Mouse (Mus musculus): Measurements from ENCODE around the gene Klf15.

The Klf15 gene

DNA sequence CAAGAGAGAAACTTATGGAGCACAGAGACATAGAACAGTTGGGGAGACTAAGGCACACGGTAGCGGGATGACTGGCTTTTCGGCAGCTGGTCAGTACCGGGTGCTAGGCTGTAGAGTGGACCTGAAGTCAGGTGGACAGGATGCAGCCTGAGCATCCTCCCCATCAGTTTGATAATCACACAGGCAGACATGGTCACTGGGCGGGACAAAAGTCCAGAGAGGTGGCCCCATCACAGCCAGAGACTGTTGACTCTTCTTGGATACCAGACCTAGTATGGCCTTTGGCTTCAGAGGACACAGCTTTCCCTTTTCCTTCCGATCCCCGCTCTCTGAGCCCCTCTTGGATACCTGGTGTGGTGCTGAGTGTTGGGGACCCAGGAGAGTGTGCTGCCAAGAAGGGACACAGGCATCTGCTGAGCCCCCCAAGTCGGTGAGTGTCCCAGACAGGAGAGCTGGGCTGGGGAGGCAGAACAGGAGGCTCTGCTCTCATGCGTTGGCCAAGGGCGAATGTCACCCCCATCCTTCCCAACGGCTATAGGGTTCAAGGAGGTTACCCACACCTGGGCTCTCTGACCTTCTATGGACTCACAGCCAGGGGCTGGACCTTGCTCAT, 2.8 kb downstream of the Klf15 start:
- no peak for DNase-seq (ENCODE audit: low spot score)

DNA sequence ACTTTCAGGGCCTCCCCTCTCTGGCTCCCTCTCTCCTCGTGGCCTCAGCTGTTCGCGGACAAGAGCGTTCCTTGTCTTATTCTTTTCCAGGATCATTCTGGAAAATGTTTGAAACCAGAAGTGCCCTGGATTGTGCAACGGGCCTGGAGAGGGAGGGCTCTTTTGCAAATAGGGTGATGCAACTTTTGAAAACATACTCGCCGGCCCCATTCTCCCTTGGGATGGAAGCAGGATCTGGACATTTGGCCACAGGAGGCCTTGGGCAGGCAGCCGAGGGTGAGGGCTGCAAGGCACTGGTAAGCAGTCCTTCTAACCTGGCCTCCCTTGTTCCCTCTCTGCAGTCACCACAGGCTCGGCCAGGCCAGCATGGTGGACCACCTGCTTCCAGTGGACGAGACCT, 3.7 kb downstream of the Klf15 start:
- peak; percentile 98 for DNase-seq (ENCODE audit: low spot score)

DNA sequence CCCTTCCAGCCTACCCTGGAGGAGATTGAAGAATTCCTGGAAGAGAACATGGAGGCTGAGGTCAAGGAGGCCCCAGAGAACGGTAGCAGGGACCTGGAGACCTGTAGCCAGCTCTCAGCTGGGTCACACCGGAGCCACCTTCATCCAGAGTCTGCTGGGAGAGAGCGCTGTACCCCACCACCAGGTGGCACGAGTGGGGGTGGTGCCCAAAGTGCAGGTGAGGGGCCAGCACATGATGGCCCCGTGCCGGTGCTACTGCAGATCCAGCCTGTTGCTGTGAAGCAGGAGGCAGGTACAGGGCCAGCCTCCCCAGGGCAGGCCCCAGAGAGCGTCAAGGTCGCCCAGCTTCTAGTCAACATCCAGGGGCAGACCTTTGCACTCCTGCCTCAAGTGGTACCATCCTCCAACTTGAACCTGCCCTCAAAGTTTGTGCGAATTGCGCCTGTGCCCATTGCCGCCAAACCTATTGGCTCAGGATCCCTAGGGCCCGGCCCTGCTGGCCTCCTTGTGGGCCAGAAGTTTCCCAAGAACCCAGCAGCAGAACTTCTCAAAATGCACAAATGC, 4.6 kb downstream of the Klf15 start:
- peak; percentile 47 for DNase-seq (ENCODE audit: low spot score)

DNA sequence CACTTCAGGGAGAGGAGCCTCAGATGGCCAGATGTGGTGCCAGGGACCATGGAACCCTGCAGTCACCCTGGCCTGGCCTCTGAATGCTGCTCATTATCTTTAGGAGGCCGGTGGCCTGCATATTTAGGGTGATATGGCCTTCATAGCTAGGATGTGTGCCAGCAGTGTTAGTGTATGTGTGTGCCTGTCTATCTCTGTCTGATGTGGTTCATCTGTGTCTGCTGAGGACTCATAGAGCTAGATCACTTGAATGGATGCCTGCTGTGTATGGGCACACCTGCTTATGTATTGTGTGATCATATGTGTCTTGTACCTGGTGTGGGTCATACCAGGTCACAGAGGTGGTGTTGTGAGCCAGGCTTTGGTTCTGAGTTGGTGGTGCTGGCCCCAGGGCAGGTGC, 5.8 kb downstream of the Klf15 start:
- DNase-seq (ENCODE audit: low spot score) = no peak

DNA sequence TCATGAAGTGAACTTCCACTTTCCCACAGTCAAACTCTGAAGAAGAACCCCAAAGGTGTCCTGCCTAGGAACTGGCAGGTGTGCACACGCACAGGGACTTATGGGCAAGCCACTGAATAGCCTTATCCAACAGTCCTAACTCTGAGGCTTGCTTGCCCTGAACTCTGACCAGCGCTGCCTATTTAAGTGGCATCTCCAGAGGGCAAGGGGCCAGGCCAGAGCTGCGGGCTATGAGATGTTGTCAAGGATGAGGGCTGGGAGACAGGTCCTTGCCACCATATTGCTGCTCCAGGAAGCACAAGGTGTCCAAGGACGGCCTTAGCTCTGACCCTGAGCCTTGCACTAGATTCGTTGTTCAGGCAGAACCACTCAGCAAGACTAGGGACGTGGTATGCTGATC, 6.7 kb downstream of the Klf15 start:
- DNase-seq (ENCODE audit: low spot score) = peak; percentile 36

DNA sequence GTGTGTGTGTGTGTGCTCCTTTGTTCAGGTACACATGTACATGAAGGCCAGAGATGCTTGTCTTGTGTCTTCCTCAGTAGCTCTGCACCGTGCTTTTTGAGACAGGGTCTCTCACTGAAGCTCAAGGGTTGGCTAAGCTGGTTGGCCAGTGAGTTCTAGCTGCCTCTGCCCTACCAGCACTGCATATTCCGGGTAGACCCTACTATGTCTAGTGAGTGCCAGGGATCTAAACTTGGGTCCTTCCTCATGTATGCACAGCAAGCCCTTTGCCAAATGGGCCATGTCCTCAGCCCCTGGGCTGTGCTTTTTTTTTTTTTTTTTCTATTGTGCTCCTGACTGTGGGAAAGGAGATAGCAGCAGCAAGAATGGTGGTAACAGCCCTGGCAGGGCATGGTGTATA, 7.9 kb downstream of the Klf15 start:
- no peak for DNase-seq (ENCODE audit: low spot score)

DNA sequence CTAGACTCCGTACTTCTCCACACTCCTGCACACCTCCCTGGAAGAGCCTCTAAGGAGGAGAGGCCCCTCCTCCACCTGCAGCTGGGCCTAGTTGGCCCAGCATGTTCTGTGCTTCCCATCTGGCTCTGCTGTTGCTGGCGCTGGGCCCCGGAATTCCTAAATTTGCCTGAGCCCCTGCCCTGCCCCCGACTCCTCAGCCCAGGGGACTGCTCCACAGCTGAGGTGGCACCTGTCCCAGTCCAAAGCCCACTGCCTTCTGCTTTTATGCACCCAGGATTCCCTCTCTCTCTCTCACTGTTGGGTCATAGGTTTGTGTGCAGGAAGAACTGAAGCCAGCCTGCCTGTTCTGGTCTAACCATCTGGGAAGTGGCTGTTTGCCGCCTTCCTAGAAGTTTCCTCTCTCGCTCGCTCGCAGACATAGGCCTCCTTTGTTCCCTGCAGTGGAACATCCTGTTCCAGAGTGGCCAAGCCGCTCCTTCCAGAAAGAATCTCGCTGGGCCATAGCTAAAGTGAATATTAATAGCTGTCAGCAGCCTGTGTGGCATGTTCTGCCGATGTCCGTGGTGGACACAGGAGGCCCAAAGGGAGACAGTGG, 8.7 kb downstream of the Klf15 start:
- DNase-seq (ENCODE audit: low spot score) = peak; percentile 77

DNA sequence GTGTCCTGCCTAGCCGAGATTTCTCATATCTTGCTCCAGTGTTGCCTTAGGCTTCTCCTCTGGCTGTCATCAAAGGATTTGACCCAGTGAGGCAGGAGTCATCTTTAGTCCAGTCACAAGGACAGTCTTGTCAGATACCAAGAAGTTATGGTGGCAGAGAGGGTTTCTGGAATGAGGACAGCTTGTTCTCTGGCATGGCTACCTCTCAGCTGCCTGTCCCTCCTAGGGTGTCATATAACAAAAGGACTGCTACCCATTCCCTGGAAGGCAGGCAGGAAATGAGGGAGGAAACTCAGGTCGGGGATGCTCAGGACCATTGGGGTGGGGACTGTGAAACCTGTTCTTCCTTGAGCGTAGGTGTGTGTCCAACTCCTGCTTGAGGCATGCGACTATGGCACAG, 9.7 kb downstream of the Klf15 start:
- DNase-seq (ENCODE audit: low spot score) = no peak

DNA sequence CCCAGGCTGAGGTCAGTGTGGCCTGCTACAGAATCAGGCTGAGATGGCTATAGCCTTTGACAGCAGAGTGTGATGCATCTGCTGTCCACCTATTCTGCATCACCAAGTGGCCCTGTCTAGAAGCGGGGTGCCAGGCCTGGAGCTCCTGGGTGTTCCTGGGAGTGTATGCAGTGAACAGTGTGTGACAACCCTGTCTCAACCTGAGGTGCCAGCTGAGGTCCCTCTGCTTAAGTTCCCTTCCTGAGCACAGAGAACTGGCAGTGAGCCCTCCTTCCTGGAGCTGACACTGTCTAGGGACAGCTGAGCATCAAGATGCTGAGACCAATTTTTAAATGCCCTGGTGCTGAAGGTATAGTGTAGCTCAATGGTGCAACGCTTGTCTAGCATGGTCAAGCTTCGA, 10.3 kb downstream of the Klf15 start:
- no peak for DNase-seq (ENCODE audit: low spot score)

DNA sequence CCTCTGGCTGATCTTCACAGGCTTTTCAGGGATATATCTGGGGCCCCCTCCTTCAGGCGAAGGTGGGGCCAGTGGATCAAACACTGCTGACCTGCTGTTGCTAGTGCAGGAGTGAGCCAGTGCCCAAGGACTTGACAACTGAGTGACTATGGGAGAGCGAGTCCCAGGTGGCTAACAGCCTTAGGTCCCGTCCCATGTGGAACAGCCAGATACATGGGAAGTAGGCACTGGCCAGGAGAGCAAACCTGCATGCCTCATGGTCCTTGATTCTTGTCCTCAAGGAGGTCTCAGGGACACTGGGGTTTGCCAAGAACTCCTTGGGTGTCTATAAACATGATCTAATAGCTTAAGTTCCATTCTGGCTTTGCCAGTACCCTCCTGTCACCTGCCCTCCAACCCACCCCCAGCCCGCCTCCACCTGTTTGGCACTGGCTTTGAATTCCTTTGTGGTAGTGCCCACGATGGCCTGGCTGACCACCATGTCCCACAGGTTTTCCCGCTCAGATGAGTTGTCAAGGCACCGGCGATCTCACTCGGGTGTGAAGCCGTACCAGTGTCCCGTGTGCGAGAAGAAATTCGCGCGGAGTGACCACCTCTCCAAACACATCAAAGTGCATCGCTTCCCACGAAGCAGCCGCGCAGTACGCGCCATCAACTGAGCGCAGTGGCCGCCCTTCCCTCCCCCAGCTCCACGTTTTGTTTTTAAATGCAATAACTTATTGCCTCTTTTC, 11.4 kb downstream of the Klf15 start:
- no peak for DNase-seq (ENCODE audit: low spot score)

DNA sequence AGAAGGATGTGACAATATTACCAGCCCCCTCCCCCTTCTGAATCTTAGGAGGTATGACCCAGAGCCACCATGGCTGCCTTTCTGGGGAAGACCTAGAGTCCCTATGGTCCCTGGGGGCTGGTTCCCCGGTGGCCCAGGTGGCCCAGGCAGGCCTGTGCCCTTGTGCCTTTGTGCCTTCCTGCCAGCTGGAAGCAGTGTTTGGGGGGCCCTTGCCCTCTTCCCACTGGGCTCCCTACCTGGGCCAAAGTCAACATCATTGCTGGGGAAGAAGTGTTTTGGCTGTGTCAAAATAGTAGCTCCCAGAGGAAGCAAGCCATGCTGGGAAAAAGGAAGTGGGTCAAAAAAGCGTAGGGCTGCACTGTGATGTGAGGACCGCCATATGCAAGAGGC, 12.0 kb downstream of the Klf15 start:
- no peak for DNase-seq (ENCODE audit: low spot score)

DNA sequence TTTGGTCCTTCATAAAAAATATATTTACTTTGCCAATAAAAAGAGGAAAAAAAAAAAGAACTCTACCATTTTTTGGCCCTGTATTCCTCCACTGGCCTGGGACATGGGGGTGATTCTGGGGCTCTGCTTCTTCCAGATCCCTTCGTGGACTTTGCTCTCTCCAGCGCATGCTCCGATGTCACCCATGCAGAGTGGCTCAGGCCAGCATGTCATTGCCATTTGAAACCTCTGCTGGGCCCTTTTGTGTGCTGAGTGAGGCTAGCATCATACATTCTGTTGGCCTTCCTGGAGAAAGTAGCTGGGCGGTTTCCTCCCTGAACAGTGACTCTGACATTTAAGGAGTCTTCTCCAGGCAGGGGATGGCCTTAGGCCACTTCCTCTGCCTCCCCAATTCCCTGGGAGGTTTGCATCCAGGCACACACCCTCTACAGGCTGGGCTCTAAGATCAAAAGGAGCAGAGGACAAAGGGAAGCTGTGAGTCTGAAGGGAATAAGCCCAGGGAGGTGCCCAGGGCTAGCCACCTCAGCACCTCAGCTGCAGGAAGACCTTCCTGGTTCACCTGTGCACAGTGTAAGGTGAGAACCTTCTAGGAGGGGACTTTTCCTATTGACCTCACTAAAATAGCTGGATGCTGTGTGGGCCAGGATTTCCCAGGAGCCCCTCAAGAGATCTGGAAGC, 12.9 kb downstream of the Klf15 start:
- no peak for DNase-seq (ENCODE audit: low spot score)

DNA sequence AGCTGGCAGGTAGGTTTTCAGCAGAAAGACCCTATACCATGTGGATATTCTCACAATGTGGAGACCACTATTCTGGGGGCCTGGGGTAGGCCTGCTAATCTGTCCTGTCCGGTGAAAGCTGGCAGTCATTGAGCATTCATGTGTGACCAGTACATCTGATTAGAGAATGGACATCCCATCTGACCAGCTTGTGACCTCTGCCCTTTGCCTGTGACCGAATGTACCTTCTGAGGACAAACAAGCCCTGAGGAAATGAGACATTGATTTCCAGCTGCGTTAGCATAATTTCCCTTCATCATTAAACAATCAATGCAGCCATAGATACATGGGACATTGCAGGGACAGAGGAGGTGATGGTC, 13.5 kb downstream of the Klf15 start:
- no peak for DNase-seq (ENCODE audit: low spot score)

DNA sequence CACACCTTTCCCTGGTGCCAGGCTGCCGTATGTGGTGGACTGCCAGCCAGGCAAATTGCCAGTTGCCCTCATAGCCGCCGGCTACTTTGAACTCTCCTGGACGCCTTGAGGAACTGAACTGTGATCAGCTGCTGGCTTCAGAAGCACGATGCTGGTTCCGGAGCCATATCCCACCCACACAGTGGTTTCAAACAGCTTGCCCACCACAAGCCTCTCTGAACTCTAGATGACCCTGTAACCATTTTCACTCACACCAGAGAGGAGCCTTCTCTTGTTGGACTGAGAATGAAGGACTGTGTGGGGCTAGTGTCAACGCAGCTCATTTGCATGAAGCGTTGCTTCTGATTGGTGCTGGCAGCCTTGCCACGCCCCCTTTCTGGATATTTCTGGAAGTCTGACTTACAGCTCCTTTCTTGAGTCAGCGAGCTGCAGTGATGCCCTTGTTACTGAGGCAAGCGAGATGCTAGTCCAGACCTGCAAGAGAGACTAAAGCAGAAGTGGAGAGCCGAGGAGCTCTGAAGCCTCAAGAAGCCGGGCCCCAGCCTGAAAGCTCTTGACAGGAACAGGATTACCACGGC, 14.7 kb downstream of the Klf15 start:
- DNase-seq (ENCODE audit: low spot score) = no peak

DNA sequence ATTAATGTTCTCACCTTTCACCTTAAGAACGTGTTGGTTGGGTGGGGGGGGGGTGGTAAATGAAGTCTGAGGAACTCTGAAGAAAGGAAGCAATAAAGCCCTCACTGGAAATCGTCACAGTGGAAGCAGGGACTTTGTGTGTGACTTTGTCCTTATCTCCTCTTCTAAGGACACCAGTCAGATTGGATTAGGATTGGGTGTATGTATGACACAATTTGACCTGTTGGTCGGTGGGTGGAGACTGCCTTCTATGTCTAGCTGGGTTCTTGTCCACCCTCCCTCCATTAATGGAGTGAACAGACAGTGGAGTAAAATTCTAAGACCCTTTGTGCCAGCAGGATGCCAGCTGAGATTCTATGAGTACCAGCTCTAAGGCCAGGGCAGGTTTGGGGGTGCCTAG, 21.9 kb downstream of the Klf15 start:
- DNase-seq (ENCODE audit: low spot score) = no peak

DNA sequence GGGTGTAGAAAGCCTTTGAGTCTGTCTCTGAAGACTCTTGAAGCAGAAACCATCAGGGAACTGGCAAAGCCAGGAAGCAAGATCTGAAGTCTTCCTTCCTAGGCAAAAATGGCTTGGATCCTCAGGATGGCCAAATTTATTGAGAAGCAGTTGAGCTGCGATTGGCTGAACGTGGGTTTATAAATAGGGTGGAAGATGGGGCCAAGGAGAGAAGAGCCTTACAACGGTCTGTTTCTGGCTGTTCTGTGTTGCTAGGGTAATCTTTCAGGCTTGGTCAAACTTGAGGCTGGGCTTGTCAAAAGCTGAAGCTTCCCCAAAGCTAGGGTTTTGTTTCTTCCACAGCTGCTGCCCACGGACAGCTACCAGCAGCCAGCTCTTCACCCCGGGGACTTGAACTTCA, 22.5 kb downstream of the Klf15 start:
- DNase-seq (ENCODE audit: low spot score) = no peak

DNA sequence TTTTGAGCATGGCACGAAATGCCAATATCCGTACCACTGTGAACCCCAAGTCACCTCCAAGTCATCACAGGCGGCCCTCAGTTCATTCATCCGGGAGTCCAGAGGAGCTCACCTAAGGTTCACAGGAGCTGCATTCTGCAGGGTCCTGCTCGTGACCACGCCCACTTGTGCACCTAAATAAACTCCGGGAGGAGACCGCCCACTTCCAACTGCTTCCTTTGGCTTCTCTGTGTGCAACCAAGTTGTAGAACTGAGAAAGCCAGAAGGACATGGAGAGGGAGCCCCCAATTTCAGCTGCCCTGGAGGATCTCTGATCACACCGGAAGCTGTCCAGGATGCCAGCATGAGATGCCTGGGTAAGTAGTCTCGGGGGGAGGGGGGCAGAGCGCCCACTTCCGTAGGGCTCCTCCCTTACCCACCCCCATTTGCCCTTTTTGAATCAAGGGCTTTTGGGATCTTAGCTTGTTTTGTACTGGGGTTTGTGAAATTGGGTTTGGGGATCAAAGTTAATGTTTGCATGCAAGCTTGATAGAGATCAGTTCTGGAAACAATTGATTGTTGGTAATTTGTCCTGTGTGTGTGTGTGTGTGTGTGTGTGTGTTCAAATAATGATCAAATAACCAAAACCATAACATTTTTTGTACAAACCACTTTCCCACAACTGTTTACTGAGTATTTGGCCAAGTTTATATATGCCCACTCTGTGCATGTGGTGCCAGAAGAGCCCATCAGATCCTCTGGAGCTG, 24.0 kb downstream of the Klf15 start, which contains the start of gene Aldh1l1:
Aldh1l1 (plus strand) TSS at position 252 of the 746 bp plus-strand sequence.
- no peak for DNase-seq (ENCODE audit: low spot score)

DNA sequence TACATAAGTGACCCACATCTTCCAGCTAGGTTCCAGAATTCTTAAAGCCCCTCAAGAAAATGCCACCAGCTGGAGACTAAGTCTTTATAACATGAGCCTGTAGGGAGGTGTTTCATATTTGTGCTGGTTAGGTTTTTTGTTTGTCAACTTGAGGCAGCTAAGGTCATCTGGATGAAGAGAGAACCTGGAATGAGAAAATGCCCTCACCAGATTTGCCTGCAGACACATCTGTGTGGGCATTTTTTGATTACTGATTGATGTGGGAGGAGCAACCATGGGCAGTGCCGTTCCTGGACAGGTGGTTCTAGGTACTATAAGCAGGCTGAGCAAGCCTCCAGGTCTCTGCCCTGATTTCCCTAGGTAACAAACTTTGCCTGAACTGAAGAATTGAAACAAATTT, 25.2 kb downstream of the Klf15 start:
- no peak for DNase-seq (ENCODE audit: low spot score)

DNA sequence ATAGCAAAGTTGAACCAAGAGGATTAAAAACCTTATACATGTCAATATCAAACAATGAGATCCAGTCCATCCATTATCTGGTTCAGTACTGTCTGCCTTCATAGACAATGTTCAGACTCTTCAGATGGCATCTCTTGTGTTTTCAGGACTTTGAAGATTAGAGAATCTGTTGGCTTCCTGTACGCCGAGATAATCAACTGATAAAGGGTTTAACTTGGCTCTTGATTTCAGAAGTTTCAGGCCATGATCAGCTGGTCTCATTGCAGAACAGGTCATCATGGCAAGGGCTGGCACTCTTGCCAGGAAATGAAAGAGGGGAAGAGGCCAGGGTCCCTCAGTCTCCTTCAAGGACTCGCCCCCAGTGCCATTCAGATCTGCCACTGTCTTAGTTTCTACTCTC, 27.2 kb downstream of the Klf15 start:
- DNase-seq (ENCODE audit: low spot score) = no peak

DNA sequence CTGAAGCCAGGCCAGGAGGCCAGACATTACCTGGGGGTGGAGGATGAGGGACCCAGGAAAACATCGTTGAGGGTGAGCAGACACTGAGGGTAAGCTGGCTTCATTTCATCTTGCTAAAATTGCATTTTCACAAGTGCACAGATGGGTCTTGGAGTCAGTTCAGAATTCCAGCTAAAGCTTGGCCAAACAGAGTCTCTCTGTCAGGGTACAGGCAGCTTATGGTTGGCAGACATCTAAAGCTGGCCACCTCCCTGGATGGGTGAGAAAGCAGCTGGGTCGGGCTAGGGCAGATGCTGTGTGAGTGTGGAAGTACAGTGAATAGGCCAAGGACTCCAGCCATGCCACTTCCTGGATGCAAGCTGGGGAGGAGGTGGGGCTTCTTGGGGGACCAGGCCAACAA, 28.6 kb downstream of the Klf15 start:
- DNase-seq (ENCODE audit: low spot score) = peak; percentile 42

DNA sequence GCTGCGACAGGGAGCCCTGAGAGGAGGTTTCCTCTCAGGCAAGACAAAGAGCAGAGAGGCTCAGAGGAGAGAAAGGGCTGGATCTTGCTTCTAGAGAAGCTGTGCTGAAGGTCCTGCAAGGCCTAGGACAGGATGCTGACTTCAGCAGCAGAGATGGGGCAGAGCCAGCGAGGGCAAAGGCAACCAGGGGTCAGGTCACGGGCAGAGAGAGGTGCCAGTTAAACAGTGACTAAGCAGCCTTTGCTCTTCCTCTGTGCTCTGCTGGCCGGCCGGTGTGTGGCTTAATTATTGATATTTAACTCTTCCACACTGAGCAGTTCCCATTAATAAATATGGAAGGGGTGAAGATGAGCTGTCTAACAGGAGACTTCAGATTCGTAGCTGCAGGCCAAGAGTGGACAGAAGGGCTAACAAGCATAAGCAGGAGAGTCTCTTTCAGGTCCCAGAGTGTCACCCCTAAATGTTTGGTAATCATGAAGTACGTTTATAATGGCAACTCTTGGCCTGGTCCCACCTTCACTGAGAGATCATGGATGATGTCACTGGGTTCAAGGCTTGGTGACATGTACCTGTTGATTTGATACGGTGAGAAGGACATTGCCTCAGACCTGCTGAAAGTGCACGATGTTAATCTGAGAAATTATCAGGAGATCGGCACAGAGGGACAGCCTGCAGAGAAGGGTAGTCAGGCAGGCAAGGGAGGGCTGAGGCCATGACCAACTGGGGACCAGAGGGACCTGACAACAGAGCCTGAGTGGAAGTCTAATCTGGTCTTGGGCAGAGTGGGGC, 29.8 kb downstream of the Klf15 start:
- DNase-seq (ENCODE audit: low spot score) = peak; percentile 81

Data from adipocyte (in vitro differentiated cells).